Mouse (Mus musculus) monocyte, adult 2 months (primary cell): ENCODE data around the gene Gm21693.
"Not testable (repeated sequence)": the region's sequence is repeated elsewhere in the genome, so short reads cannot be mapped to it uniquely, and the experiment has no call there.

Experiments
- DNase-seq, 2 experiments: peaks; one replicate each; pipeline ENCODE4 v3.0.0; 2022; ENCODE audit warnings: low spot score in 2 of 2, low read depth in 1 of 2

Gm21693 gene

GRCm38 (mm10) chrY:3345229-3345628, at the start of gene Gm21693:
Gene Gm21693, minus strand, starts transcription at chrY:3345329.
- not testable (repeated sequence) for DNase-seq

GRCm38 (mm10) chrY:3340661-3341060, 4.5 kb downstream of the Gm21693 start:
- DNase-seq = peak; percentile 6 to 34

- not testable (repeated sequence) for DNase-seq
These were observed 38.8 kb downstream of the Gm21693 start, which contains the start of gene Gm21677 for GRCm38 (mm10) chrY:3306349-3306748. Gene Gm21677, minus strand, starts transcription at chrY:3306449.
